Mouse (Mus musculus) gastrocnemius, postnatal 14 days (tissue): Measurements from ENCODE around the gene Traf3ip1. TPM values are rescaled to one million over a fixed set of nuclear protein-coding genes. Genes with fewer than 3 reads are reported as not detected.

Experiments used
- DNase-seq: peaks from one replicate; pipeline ENCODE4 v3.0.0; 2021; ENCODE audit warnings: mixed read lengths
- intact Hi-C: fragments of 180-260 bp; cut with DNase I; formaldehyde crosslinking; loops from one replicate; pipeline ENCODE4 v1.15.1; 2025; ENCODE audit warnings: low total_unique reads
- total RNA-seq, 2 experiments: library from RNA; stranded (reverse); gene quantifications; 2 replicates each; pipeline ENCODE4 v1.2.3; 2021

The Traf3ip1 gene
- total RNA-seq, 2 experiments from 2014 or later, result 3.2 to 3.3 TPM

- no peak for DNase-seq
- intact Hi-C loops, result loop anchor here (5.0 kb wide), 1 partner anchor 36 kb away; no protein-coding TSS in a partner anchor
Observed at GRCm38 (mm10) chr1:91562977-91563590, 68.6 kb downstream of the Traf3ip1 start.

- intact Hi-C loops, result loop anchor here (5.0 kb wide), 1 partner anchor 37 kb away; no protein-coding TSS in a partner anchor
- DNase-seq, result no peak
Observed at GRCm38 (mm10) chr1:91564004-91564403, 69.6 kb downstream of the Traf3ip1 start.

- DNase-seq, result no peak
- intact Hi-C loops, result loop anchor here (5.0 kb wide), 1 partner anchor 37 kb away; no protein-coding TSS in a partner anchor
Observed at GRCm38 (mm10) chr1:91564598-91564997, 70.2 kb downstream of the Traf3ip1 start.

- no peak for DNase-seq
Observed at GRCm38 (mm10) chr1:91567269-91567668, 72.8 kb downstream of the Traf3ip1 start.

GRCm38 (mm10) chr1:91572458-91572857 is 78.0 kb downstream of the Traf3ip1 start:
- intact Hi-C loops, result loop anchor here (2.0 to 10.0 kb wide), 2 partner anchors 182 to 302 kb away; no protein-coding TSS in a partner anchor
- no peak for DNase-seq

More at GRCm38 (mm10) chr1:91567269-91567668, 72.8 kb downstream of the Traf3ip1 start:
- intact Hi-C loops, result no loop called here

GRCm38 (mm10) chr1:91574208-91574607 is 79.8 kb downstream of the Traf3ip1 start:
- intact Hi-C loops, result loop anchor here (10.0 kb wide), 1 partner anchor 181 kb away; no protein-coding TSS in a partner anchor
- peak; percentile 58 for DNase-seq

GRCm38 (mm10) chr1:91577883-91578517 is 83.6 kb downstream of the Traf3ip1 start:
- no peak for DNase-seq
- intact Hi-C loops, result loop anchor here (10.0 kb wide), 1 partner anchor 177 kb away; no protein-coding TSS in a partner anchor

Other genes starting within 250 kb of the Traf3ip1 start
- gene Ube2f, start 244.3 kb upstream of the Traf3ip1 start, total RNA-seq, result 10 to 100 TPM; 55.9 to 59.7 TPM
- gene Scly, start 196.3 kb upstream of the Traf3ip1 start, total RNA-seq, result 10 to 100 TPM in 1 of 2 experiments, 1 to 10 TPM in 1; 9.5 to 10.2 TPM
- gene Espnl, start 172.6 kb upstream of the Traf3ip1 start, total RNA-seq, result under 1 TPM; 0.07 to 0.18 TPM
- 10 to 100 TPM; 50.4 to 72.9 TPM for gene Klhl30, start 143.6 kb upstream of the Traf3ip1 start, total RNA-seq
- 1 to 10 TPM; 2.0 to 2.6 TPM for gene Erfe, start 128.2 kb upstream of the Traf3ip1 start, total RNA-seq
- 10 to 100 TPM; 32.1 to 33.4 TPM for gene Ilkap, start 95.8 kb upstream of the Traf3ip1 start, total RNA-seq
- gene Hes6, start 80.6 kb upstream of the Traf3ip1 start, total RNA-seq, result 10 to 100 TPM; 13.6 to 15.2 TPM
- 1 to 10 TPM; 2.9 to 9.2 TPM for gene Per2, start 35.3 kb upstream of the Traf3ip1 start, total RNA-seq
- gene Asb1, start 45.9 kb downstream of the Traf3ip1 start, total RNA-seq, result 10 to 100 TPM; 13.8 to 14.9 TPM